Mouse (Mus musculus): ENCODE data around the gene Bcar3. TPM values are rescaled to one million over a fixed set of nuclear protein-coding genes. Genes with fewer than 3 reads are reported as not detected.

Gene Bcar3
- polyA plus RNA-seq, 1 experiment: 40.3 TPM

GRCm38 (mm10) chr3:122292300-122293222 is 1.4 kb upstream of the Bcar3 start:
- DNase-seq (ENCODE audit: low spot score): peak; percentile 100

- DNase-seq (ENCODE audit: low spot score): no peak
Observed at GRCm38 (mm10) chr3:122293223-122293953, 548 bp upstream of the Bcar3 start.

DNA sequence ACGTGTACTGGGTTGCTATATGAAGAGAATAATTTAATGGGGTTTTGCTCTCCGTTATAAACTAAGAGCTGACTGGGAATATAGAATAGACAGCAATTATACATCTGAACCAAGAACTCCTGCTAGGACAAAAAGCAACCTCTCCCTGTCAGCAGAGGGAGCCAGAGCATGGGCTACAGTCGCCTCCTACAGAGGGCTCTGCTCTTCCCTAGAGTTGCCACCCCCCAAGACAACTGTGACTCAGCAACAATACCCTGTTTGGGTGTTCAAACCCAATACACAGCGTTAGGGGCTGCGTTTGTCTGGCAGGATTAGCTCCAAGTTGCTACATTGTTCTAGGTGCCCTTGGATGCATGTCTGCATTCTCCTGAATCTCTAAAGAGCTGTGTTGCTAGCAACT is 1.6 kb downstream of the Bcar3 start:
- no peak for DNase-seq (ENCODE audit: low spot score)

DNA sequence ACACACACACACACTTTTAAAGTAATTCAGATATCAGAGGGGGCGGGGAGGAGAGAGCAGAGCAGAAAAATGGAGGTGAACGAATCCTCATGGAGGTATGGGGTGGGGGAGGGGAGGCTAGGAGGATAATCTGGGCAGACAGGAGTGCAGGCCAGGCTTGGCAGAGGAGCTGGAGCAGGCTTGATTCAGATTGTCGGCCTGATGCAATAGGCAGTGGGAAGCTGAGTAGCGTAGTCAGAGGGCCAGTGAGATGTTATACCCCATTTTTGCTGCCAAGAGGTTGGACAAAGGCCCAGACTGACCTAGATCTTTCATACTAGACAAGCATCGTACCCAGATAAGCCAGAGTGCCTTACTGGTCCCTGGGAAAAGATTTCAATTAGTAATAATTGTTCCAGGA is 3.0 kb downstream of the Bcar3 start:
- no peak for DNase-seq (ENCODE audit: low spot score)

DNA sequence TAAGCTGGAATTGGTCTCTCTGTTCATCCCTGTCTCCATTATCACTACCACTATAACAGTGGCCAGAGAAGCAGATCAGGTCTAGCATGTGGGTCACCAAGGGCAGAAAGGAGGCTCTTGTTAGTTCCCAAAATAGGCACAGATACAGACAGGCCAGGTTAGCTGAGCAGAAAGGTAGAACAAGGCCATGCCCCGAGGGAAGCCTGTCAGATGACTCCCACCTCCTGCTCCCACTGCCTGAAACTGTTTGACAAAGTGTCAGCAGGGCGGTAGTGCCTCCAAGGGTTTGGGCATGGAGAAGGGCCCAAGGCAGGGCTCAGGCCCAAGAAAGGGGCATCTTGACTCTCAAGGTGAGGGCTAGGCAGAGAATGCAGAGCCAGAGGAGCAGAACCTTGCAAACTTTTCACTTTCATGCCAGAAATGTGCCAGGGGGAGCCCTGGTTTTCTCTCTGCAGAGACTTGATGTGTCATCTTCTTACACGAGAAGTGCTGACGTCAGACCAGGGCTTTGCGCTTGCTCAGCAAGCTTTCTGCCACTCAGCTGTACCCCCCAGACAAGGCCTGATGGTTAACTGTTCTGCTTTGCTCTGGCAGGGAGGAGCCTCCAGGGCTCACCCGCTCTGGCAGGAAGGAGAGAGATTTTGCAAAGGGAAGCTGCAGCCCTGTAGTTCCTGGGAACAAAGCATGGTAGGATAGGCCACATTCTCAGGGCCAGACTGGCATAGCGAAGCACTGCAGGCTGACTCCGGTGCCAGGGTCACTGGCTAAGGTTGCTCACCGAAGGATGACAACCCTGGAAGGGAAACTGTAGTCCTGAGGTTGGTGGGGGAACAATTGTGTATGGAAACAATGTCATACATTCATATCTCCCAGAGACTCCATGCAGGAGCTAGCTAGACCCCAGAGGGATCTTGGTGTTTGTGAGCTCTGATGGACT is 7.3 kb downstream of the Bcar3 start:
- no peak for DNase-seq (ENCODE audit: low spot score)

- no peak for DNase-seq (ENCODE audit: low spot score)
Observed at GRCm38 (mm10) chr3:122304560-122304959, 10.6 kb downstream of the Bcar3 start.

DNA sequence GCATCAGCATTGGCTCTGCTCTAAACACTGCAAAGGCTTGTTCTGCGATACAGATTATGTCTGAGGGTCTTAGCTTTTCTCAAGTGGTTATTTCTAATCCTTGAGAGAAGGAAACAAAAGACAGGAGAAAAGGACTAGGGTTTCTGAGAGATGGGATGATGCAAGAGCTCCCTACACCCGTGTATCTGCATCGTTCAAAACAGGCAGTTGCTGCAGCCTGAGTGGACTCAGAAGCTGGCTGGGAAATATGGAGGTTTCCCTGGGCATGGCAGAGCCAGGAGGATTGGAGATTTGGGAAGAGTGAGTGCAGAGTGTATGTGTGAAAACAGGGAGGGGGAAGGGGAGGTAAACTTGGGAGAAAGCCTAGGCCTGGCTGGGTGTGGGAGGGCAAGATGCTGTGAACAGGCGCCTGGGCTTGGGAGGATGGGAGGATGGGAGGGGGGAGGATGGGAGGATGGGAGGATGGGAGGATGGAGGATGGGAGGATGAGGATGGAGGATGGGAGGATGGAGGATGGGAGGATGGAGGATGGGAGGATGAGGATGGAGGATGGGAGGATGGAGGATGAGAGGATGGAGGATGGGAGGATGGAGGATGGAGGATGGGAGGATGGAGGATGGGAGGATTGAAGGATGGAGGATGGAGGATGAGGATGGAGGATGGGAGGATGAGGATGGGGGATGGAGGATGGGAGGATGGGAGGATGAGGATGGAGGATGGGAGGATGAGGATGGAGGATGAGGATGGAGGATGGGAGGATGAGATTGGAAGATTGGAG is 14.1 kb downstream of the Bcar3 start:
- DNase-seq (ENCODE audit: low spot score): no peak

DNA sequence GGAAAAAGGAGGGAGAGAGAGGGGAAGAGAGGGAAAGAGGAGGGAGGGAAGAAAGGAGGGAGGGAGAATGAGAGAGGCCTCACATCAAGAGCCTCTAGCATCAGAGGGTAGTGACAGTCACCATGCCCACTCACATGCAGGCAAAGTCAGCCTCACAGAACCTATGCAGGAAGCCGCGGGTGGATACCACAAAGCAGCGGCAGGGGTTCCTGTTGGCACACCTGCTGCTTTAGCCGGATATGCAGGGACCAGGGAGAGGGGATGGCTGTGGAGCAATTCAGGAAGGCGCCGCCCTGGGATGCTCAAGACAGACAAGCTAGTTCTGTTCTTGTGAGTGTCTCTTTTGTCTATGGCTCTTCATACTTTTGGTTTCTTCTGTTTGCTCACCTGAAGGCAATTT is 15.0 kb downstream of the Bcar3 start:
- no peak for DNase-seq (ENCODE audit: low spot score)

- peak; percentile 76 for DNase-seq (ENCODE audit: low spot score)
Observed at GRCm38 (mm10) chr3:122312078-122312477, 18.1 kb downstream of the Bcar3 start.

- DNase-seq (ENCODE audit: low spot score): no peak
Observed at GRCm38 (mm10) chr3:122312936-122313629, 19.1 kb downstream of the Bcar3 start.

GRCm38 (mm10) chr3:122313936-122314335 is 20.0 kb downstream of the Bcar3 start:
- no peak for DNase-seq (ENCODE audit: low spot score)

- DNase-seq (ENCODE audit: low spot score): no peak
Observed at GRCm38 (mm10) chr3:122316621-122317020, 22.7 kb downstream of the Bcar3 start.

DNA sequence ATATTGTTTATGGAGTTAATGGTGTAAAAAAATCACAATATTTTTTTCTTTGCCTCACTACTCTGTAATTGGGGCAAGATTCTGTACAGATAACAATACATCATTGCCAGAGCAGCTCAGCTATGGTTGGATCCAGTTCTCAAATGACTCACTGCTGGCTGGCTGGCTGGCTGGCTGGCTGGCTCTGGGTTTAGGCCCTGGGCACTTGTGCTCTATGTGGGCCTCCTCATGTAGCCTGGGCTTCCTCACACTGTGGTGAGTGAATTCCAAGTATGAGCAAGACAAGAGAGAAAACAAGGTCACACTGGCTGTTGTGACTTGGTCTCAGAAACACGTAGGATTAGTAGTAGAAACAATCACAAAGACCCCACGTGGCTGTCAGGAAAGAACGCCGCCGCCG is 23.4 kb downstream of the Bcar3 start:
- DNase-seq (ENCODE audit: low spot score): no peak

GRCm38 (mm10) chr3:122322226-122322625 is 28.3 kb downstream of the Bcar3 start:
- DNase-seq (ENCODE audit: low spot score): no peak

- no peak for DNase-seq (ENCODE audit: low spot score)
Observed at GRCm38 (mm10) chr3:122323841-122324240, 29.9 kb downstream of the Bcar3 start.

DNA sequence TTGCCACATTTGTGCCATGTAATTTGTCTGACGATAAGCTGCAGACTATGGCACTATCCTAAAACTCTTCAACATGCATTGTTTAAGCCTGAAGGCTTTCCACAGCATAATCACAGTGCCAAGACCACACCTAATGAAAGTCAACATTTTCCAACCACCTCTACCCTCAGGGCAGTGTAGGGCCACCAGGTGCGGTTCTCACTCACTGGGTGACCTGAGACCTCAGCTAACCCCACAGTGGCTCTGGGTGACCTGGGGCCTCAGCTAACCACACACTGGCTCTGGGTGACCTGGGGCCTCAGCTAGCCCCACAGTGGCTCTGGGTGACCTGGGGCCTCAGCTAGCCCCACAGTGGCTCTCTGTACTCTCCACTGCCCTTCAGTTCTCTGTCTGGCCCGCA is 30.6 kb downstream of the Bcar3 start:
- DNase-seq (ENCODE audit: low spot score): no peak

DNA sequence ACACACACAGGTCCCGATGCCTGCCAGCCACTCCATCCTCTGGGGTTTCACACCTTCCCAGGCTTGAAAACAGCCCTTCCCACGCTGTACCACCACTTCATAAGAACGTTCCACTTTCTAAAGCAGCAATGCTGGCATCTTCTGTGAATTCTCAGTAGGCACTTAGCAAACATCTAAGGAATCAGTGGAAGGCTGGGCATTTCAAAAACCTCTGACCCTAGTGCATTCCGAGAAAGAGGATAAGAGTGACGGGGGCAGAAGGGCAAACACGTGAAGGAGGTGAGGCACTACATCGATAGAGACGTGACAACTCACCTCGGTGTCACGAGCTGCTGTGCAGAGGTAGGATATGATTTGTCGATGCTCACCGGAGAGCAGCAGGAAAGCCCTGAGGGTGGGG is 36.5 kb downstream of the Bcar3 start:
- DNase-seq (ENCODE audit: low spot score): no peak

GRCm38 (mm10) chr3:122333493-122333892 is 39.6 kb downstream of the Bcar3 start:
- DNase-seq (ENCODE audit: low spot score): no peak

GRCm38 (mm10) chr3:122333902-122334301 is 40.0 kb downstream of the Bcar3 start:
- no peak for DNase-seq (ENCODE audit: low spot score)

- DNase-seq (ENCODE audit: low spot score): no peak
Observed at GRCm38 (mm10) chr3:122334375-122334774, 40.4 kb downstream of the Bcar3 start.

Measured in urinary bladder, adult 2 months (tissue).